Mouse (Mus musculus): Measurements from ENCODE around the gene Gm10272. TPM values are rescaled to one million over a fixed set of nuclear protein-coding genes. Genes with fewer than 3 reads are reported as not detected.
"Not testable (repeated sequence)": the region's sequence is repeated elsewhere in the genome, so short reads cannot be mapped to it uniquely, and the experiment has no call there.

The Gm10272 gene
- total RNA-seq, 2 experiments from 2014 or later, result not detected

- DNase-seq; H3K4me3 ChIP-seq; H3K27ac ChIP-seq; intact Hi-C loops (cut with DNase I): not testable (repeated sequence)
- peak; percentile 13; the same call in 1 of the 2 replicates for TF ChIP-seq CTCF (IDR thresholded peaks at IDR 0.05)
Observed at GRCm38 (mm10) chr10:77752312-77752711, 45.9 kb downstream of the Gm10272 start.

GRCm38 (mm10) chr10:77753448-77753847 is 47.0 kb downstream of the Gm10272 start:
- TF ChIP-seq CTCF (IDR thresholded peaks at IDR 0.05), result peak; percentile 18; the same call in 1 of the 2 replicates
- no peak for DNase-seq
- no peak overlapping the region for H3K27ac ChIP-seq
- intact Hi-C loops (cut with DNase I), result no loop called here
- H3K4me3 ChIP-seq, result no peak overlapping the region

Other genes starting within 250 kb of the Gm10272 start
- 1 to 10 TPM; 5.4 to 8.4 TPM for gene Fam207a, start 190.8 kb upstream of the Gm10272 start, total RNA-seq (2021)
- gene Itgb2, start 176.4 kb upstream of the Gm10272 start, total RNA-seq (2021), result 1 to 10 TPM in 1 of 2 experiments, under 1 TPM in 1; 0.92 to 1.8 TPM
- 10 to 100 TPM; 30.5 to 36.5 TPM for gene Pttg1ip, start 124.9 kb upstream of the Gm10272 start, total RNA-seq (2021)
- 10 to 100 TPM; 43.5 to 44.5 TPM for gene Sumo3, start 100.5 kb upstream of the Gm10272 start, total RNA-seq (2021)
- 1 to 10 TPM; 8.4 to 8.6 TPM for gene Gm49325, start 100.4 kb upstream of the Gm10272 start, total RNA-seq (2021)
- 10 to 100 TPM; 95.4 to 100.0 TPM for gene Ube2g2, start 84.4 kb upstream of the Gm10272 start, total RNA-seq (2021)
- not detected for gene Tspear, start 20.1 kb upstream of the Gm10272 start, total RNA-seq (2021)
- not detected for gene Gm19402, start 15.9 kb upstream of the Gm10272 start, total RNA-seq (2021)
- gene Gm9508, start 9.4 kb upstream of the Gm10272 start, total RNA-seq (2021), result not detected
- not detected for gene Gm10024, start 4.8 kb downstream of the Gm10272 start, total RNA-seq (2021)
- not detected for gene Gm10142, start 9.2 kb downstream of the Gm10272 start, total RNA-seq (2021)
- gene Krtap12-1, start 14.0 kb downstream of the Gm10272 start, total RNA-seq (2021), result not detected
- gene Gm10100, start 19.9 kb downstream of the Gm10272 start, total RNA-seq (2021), result not detected
- not detected for gene Gm18596, start 36.0 kb downstream of the Gm10272 start, total RNA-seq (2021)
- not detected for gene Gm9736, start 44.7 kb downstream of the Gm10272 start, total RNA-seq (2021)
- gene Gm3233, start 53.1 kb downstream of the Gm10272 start, total RNA-seq (2021), result not detected
- not detected for gene Gm3238, start 64.7 kb downstream of the Gm10272 start, total RNA-seq (2021)
- not detected for gene Gm7138, start 70.3 kb downstream of the Gm10272 start, total RNA-seq (2021)
- not detected for gene Gm3250, start 75.9 kb downstream of the Gm10272 start, total RNA-seq (2021)
- gene Gm7137, start 81.6 kb downstream of the Gm10272 start, total RNA-seq (2021), result not detected
- not detected for gene Gm9639, start 88.5 kb downstream of the Gm10272 start, total RNA-seq (2021)
- gene Gm19668, start 92.5 kb downstream of the Gm10272 start, total RNA-seq (2021), result not detected
- gene Gm9507, start 105.2 kb downstream of the Gm10272 start, total RNA-seq (2021), result not detected
- not detected for gene Gm2696, start 108.1 kb downstream of the Gm10272 start, total RNA-seq (2021)
- gene Krtap10-4, start 120.5 kb downstream of the Gm10272 start, total RNA-seq (2021), result not detected
- not detected for gene Krtap10-10, start 129.3 kb downstream of the Gm10272 start, total RNA-seq (2021)
- not detected for gene Gm36176, start 140.2 kb downstream of the Gm10272 start, total RNA-seq (2021)
- not detected for gene Gm10318, start 146.2 kb downstream of the Gm10272 start, total RNA-seq (2021)
- not detected for gene Gm3285, start 155.3 kb downstream of the Gm10272 start, total RNA-seq (2021)
- under 1 TPM; 0.13 to 0.14 TPM for gene Lrrc3, start 195.9 kb downstream of the Gm10272 start, total RNA-seq (2021)

Data from gastrocnemius, adult 2 months (tissue).